Mouse (Mus musculus): ENCODE measurements around the gene Ikzf1. TPM values are rescaled to one million over a fixed set of nuclear protein-coding genes. Genes with fewer than 3 reads are reported as not detected.

The Ikzf1 gene
- total RNA-seq, 2 experiments from 2014 or later, result 1.1 to 2.6 TPM

- no peak for DNase-seq
Observed at GRCm38 (mm10) chr11:11690059-11690844, 5.4 kb downstream of the Ikzf1 start.

GRCm38 (mm10) chr11:11690845-11691196 is 6.0 kb downstream of the Ikzf1 start:
- DNase-seq, result no peak

GRCm38 (mm10) chr11:11691324-11692058 is 6.7 kb downstream of the Ikzf1 start:
- DNase-seq, result no peak

GRCm38 (mm10) chr11:11692558-11693166 is 7.9 kb downstream of the Ikzf1 start:
- no peak for DNase-seq

- no peak for DNase-seq
Observed at GRCm38 (mm10) chr11:11693446-11693845, 8.6 kb downstream of the Ikzf1 start.

GRCm38 (mm10) chr11:11694072-11694471 is 9.3 kb downstream of the Ikzf1 start:
- no peak for DNase-seq

GRCm38 (mm10) chr11:11694472-11695177 is 9.8 kb downstream of the Ikzf1 start:
- DNase-seq, result no peak

- DNase-seq, result no peak
Observed at GRCm38 (mm10) chr11:11695211-11695887, 10.5 kb downstream of the Ikzf1 start.

GRCm38 (mm10) chr11:11695907-11696306 is 11.1 kb downstream of the Ikzf1 start:
- no peak for DNase-seq

GRCm38 (mm10) chr11:11696814-11697213 is 12.0 kb downstream of the Ikzf1 start:
- DNase-seq, result no peak

GRCm38 (mm10) chr11:11701378-11701777 is 16.6 kb downstream of the Ikzf1 start:
- DNase-seq, result no peak

- no peak for DNase-seq
Observed at GRCm38 (mm10) chr11:11703776-11704175, 19.0 kb downstream of the Ikzf1 start.

- no peak for DNase-seq
Observed at GRCm38 (mm10) chr11:11708154-11708719, 23.4 kb downstream of the Ikzf1 start.

- no peak for DNase-seq
Observed at GRCm38 (mm10) chr11:11709311-11709710, 24.5 kb downstream of the Ikzf1 start.

GRCm38 (mm10) chr11:11710718-11711117 is 25.9 kb downstream of the Ikzf1 start:
- no peak for DNase-seq

GRCm38 (mm10) chr11:11711748-11712147 is 26.9 kb downstream of the Ikzf1 start:
- no peak for DNase-seq

- DNase-seq, result no peak
Observed at GRCm38 (mm10) chr11:11714676-11715075, 29.9 kb downstream of the Ikzf1 start.

GRCm38 (mm10) chr11:11715963-11716691 is 31.3 kb downstream of the Ikzf1 start:
- no peak for DNase-seq

GRCm38 (mm10) chr11:11716692-11717037 is 31.9 kb downstream of the Ikzf1 start:
- no peak for DNase-seq

- no peak for DNase-seq
Observed at GRCm38 (mm10) chr11:11717606-11718167, 32.9 kb downstream of the Ikzf1 start.

- no peak for DNase-seq
Observed at GRCm38 (mm10) chr11:11719748-11720147, 34.9 kb downstream of the Ikzf1 start.
